Mouse (Mus musculus) heart, postnatal 0 days (tissue): Measurements from ENCODE around the gene Actc1.

Experiments used
- CTCF ChIP-seq: IDR thresholded peaks from 2 replicates; pipeline ENCODE4 v1.5.1; 2016; ENCODE audit warnings: antibody characterized with exemption, control low read depth, low read depth
- EP300 ChIP-seq: IDR thresholded peaks from 2 replicates; pipeline ENCODE4 v1.6.1; 2016; ENCODE audit warnings: antibody characterized with exemption, low read depth

GRCm38 (mm10) chr2:114011838-114012237, 41.5 kb downstream of the Actc1 start:
- TF ChIP-seq EP300 (no peak), CTCF (no peak)
